Mouse (Mus musculus) kidney, embryonic 16.5 days (tissue): ENCODE results near the gene Mrps16. TPM values are rescaled to one million over a fixed set of nuclear protein-coding genes. Genes with fewer than 3 reads are reported as not detected.

ENCODE experiments used
- ATAC-seq: fragments of 200-750 bp; cut with Nextera tagmentation; 2 replicates; pipeline ENCODE4 v1.8.0; 2017; ENCODE audit warnings: moderate TSS enrichment; ENCODE audit not compliant: low FRiP score, low TSS enrichment
- H3K27ac ChIP-seq: fragments of 300-500 bp; sonication (generic); 2 replicates; pipeline ENCODE4 v1.5.1; 2014; ENCODE audit warnings: low read length
- H3K27me3 ChIP-seq: fragments of 300-500 bp; sonication (generic); 2 replicates; pipeline ENCODE4 v1.6.1; 2014; ENCODE audit warnings: low read length, control low read depth, mixed read lengths; ENCODE audit not compliant: insufficient read depth
- H3K36me3 ChIP-seq: fragments of 300-500 bp; sonication (generic); 2 replicates; pipeline ENCODE4 v1.6.1; 2014; ENCODE audit warnings: low read length, control low read depth, mixed read lengths; ENCODE audit not compliant: insufficient read depth
- H3K4me1 ChIP-seq: fragments of 300-500 bp; sonication (generic); 2 replicates; pipeline ENCODE4 v1.6.1; 2014; ENCODE audit warnings: low read length, control low read depth, mixed read lengths; ENCODE audit not compliant: insufficient read depth
- H3K4me2 ChIP-seq: fragments of 300-500 bp; sonication (generic); replicated peaks from 2 replicates; pipeline ENCODE4 v1.6.1; 2014; ENCODE audit warnings: low read depth, low read length
- H3K4me3 ChIP-seq: fragments of 300-500 bp; sonication (generic); 2 replicates; pipeline ENCODE4 v1.5.1; 2014; ENCODE audit warnings: mild to moderate bottlenecking, low read length
- H3K9ac ChIP-seq: fragments of 300-500 bp; sonication (generic); replicated peaks from 2 replicates; pipeline ENCODE4 v1.6.1; 2014; ENCODE audit warnings: low read length
- H3K9me3 ChIP-seq: fragments of 300-500 bp; sonication (generic); 2 replicates; pipeline ENCODE4 v1.6.1; 2016; ENCODE audit warnings: low read length, control low read depth
- WGBS: fragments of 180-500 bp; shearing (Covaris S2); extraction: QIAGEN DNeasy Blood & Tissue Kit; methylation state at CpG from one replicate; pipeline ENCODE4 v1.1.7; 2014; 5-methylcytosine and 5-hydroxymethylcytosine counted together
- polyA plus RNA-seq: library from polyadenylated mRNA; unstranded; fragments of >200 nt; fragmentation: Nextera tagmentation; extraction: Ambion mirVana; gene quantifications from 2 replicates; pipeline ENCODE4 v1.2.1, GENCODE M21; 2015

Mrps16 gene
- polyA plus RNA-seq = 90.7 and 95.7 TPM in 2 replicates

DNA sequence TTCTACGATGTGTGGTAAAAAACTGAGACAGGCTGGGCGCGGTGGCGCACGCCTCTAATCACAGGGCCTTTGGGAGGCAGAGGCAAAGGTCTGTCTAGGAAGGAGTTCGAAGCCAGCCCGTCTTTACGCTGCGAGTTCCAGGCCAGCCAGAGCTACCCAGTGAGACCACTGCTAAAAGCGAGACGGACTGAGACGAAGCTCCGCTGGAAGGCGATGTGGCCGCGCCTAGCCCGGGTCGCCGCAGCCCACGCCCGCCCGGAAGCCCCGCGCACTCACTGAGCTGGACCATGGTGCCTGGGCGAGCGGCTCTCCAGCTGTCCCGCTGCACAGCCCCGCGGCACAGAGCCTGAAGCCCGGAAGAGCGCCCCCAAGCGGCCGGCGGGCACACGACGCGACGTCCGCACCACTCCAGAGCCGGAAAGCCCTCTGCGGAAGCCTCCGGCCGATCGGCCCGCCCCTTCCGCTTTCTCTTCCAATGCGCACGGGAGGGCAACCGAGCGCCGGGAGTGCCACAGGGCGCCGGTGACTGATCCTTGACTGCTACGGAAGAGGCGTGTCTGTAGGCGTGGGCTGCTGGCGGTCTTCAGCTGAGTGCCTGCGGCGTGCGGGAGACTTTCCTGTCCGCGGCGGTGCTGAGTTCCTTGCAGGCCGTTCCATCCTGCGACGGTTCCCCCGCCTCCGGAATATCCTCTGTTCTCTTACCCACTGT, at the start of gene Mrps16:
TSS of gene Mrps16 (minus strand) at position 430 of the 709 bp plus-strand sequence.
- peaks cover 12% of the 10 kb centered on the region; the same call in 1 of the 2 replicates for H3K36me3 ChIP-seq
- ATAC-seq = peak; percentile 98
- peak within 1 kb of the TSS; percentile 91 for H3K27ac ChIP-seq
- under 1% methylated on average over 68 of the region's 68 CpGs for WGBS
- peak within 1 kb of the TSS; percentile 71 for H3K4me3 ChIP-seq
- no peaks in the 10 kb centered on the region for H3K9me3 ChIP-seq
- peak within 1 kb of the TSS; percentile 87 for H3K9ac ChIP-seq
- H3K27me3 ChIP-seq = no peaks in the 10 kb centered on the region
- peaks cover 10% of the 10 kb centered on the region; the same call in 1 of the 2 replicates for H3K4me1 ChIP-seq
- peak within 1 kb of the TSS; percentile 73 for H3K4me2 ChIP-seq

DNA sequence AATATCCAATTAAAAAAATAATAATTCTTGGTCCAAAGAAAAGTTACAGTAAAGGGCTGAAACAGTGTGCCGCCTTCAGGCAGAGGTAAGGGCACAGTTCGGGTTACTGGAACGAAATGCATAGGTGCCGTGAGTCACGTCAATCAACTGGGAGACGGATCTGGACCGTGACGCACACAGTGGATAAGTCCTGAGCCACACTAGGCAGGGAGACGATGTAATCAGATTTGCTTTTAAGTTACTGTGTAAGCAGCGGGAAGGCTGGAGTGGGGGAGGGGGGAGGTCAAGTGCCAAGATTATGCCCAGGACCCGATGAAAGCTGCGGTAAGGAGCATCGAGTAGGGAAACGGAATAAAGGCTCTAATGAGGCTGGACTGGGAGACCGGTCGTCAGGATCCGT, 48.8 kb upstream of the Mrps16 start:
- ATAC-seq = 0 out of 2 replicates have a peak, but pooled peaks have one; percentile 27
- H3K9me3 ChIP-seq = no peaks in the 10 kb centered on the region
- no peaks in the 10 kb centered on the region for H3K27me3 ChIP-seq
- H3K4me1 ChIP-seq = no peaks in the 10 kb centered on the region
- WGBS = 56% methylated on average over 17 of the region's 17 CpGs
- no peak overlapping the region for H3K9ac ChIP-seq
- no peak overlapping the region for H3K27ac ChIP-seq
- no peaks in the 10 kb centered on the region for H3K36me3 ChIP-seq
- peak overlapping the region; percentile 25; the same call in 1 of the 2 replicates for H3K4me2 ChIP-seq
- no peak overlapping the region for H3K4me3 ChIP-seq

DNA sequence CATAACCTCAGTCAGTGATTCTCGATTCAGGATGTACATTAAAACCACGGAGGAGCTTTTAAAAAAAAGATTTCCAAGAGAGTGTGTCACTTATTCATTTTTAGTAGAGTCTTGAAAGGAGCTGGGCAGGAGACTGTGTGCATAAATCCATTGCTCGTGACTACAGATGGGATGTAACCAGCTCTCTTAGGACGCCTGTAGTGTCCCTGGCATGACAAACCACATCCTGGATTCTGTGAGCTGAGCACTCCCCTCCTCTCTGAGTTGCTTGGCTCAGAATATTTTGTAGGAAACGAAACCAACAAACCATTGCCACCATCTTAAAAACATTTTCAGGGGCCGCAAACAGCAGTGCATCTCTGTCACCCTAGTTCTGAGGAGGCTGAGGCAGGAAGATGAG, 43.5 kb upstream of the Mrps16 start:
- WGBS = 61% methylated on average over 6 of the region's 6 CpGs
- H3K4me2 ChIP-seq = no peak overlapping the region
- H3K9me3 ChIP-seq = no peaks in the 10 kb centered on the region
- ATAC-seq = no peak
- H3K4me1 ChIP-seq = no peaks in the 10 kb centered on the region
- H3K9ac ChIP-seq = no peak overlapping the region
- no peaks in the 10 kb centered on the region for H3K36me3 ChIP-seq
- no peak overlapping the region for H3K4me3 ChIP-seq
- H3K27me3 ChIP-seq = no peaks in the 10 kb centered on the region
- H3K27ac ChIP-seq = no peak overlapping the region

DNA sequence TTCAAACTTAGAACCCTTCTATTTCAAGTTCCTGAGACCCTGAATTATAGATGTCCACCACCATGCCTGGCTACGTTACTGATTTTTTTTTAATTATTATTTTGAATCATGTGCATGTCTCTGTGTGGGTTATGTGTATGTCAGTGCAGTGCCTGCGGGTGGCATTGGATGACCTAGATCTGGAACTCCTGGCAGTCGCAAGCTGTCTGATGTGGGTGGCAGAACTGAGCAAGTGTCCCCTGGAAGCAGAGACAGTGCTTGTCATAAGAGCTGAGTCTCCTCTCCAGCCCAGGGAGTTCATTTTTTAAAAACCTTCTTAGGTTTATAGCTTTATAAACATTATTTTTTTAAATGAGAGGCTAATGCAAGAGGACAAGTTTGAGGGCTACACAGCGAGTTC, 39.0 kb upstream of the Mrps16 start:
- H3K27ac ChIP-seq = no peak overlapping the region
- WGBS = 87% methylated on average over 4 of the region's 4 CpGs
- ATAC-seq = no peak
- no peaks in the 10 kb centered on the region for H3K9me3 ChIP-seq
- no peaks in the 10 kb centered on the region; the same call in 1 of the 2 replicates for H3K27me3 ChIP-seq
- H3K4me2 ChIP-seq = no peak overlapping the region
- no peaks in the 10 kb centered on the region for H3K4me1 ChIP-seq
- no peak overlapping the region for H3K9ac ChIP-seq
- no peaks in the 10 kb centered on the region for H3K36me3 ChIP-seq
- H3K4me3 ChIP-seq = no peak overlapping the region

DNA sequence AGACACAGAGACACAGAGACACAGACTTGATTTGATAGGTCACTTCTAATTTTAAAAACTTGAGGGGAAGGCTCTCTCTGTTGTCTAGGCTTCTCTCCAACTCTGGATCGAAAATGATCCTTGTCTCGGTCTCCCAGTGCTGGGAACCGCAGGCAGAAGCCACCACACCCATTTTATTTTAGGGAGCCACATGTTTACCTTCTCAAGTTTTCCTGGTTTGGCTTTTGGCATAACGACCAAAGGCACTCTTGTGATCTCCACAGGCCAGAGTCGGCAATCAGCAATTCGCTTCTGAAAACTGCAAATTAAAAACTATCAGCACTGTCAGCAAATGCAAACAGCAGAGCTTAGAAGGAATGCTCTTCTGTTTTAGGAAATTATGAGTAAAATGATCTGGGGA, 38.3 kb upstream of the Mrps16 start:
- Histone ChIP-seq H3K27ac (no peak overlapping the region), H3K4me3 (no peak overlapping the region), H3K4me2 (no peak overlapping the region), H3K36me3 (no peaks in the 10 kb centered on the region), H3K9me3 (no peaks in the 10 kb centered on the region), H3K9ac (no peak overlapping the region), H3K27me3 (no peaks in the 10 kb centered on the region; the same call in 1 of the 2 replicates), H3K4me1 (no peaks in the 10 kb centered on the region)
- 74% methylated on average over 6 of the region's 6 CpGs for WGBS
- ATAC-seq = no peak

DNA sequence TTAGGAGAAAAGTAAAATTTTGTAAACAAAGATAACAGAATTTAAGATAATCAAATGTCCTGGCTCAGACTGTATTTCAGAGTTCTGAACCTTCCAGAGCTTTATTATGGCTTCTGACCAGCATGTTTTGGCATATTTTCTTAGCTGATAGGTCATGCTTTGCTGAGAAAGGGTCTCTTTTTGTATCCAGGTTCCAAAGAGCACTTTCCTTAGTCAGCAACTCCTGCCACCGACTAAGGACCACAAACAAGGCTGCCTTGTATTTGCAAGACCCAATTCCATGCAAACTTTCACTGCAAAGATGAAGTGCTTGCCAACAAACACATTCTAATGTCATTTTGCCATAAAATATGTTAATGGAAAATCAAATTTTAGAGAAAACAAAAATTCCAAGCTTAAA, 36.4 kb upstream of the Mrps16 start:
- Histone ChIP-seq H3K27ac (no peak overlapping the region), H3K9ac (no peak overlapping the region), H3K27me3 (no peaks in the 10 kb centered on the region; the same call in 1 of the 2 replicates), H3K9me3 (no peaks in the 10 kb centered on the region), H3K4me2 (no peak overlapping the region), H3K4me1 (no peaks in the 10 kb centered on the region), H3K4me3 (no peak overlapping the region), H3K36me3 (no peaks in the 10 kb centered on the region)
- ATAC-seq = no peak
- 40% methylated on average over 1 of the region's 1 CpGs for WGBS

DNA sequence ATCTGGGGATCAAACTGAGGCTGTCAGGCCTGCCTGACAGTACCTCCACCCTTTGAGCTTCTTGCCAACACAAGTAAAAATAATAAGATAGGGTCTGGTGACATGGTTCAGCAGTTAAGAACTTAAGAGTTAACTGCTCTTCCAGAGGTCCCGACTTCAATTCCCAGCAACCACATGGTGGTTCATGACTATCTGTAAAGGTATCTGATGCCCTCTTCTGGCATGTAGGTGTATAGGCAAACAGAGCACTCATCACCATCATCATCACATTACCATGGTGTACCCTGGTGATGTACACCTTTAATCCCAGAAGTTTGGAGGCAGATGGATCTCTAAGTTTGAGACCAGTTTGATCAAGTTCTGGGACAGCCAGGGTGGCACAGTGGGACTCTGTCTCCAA, 35.2 kb upstream of the Mrps16 start:
- no peaks in the 10 kb centered on the region; the same call in 1 of the 2 replicates for H3K27me3 ChIP-seq
- no peak overlapping the region for H3K4me3 ChIP-seq
- H3K36me3 ChIP-seq = no peaks in the 10 kb centered on the region
- H3K4me1 ChIP-seq = no peaks in the 10 kb centered on the region
- no peaks in the 10 kb centered on the region for H3K9me3 ChIP-seq
- H3K27ac ChIP-seq = no peak overlapping the region
- WGBS = 34% methylated on average over 1 of the region's 1 CpGs
- ATAC-seq = no peak
- H3K9ac ChIP-seq = no peak overlapping the region
- no peak overlapping the region for H3K4me2 ChIP-seq

DNA sequence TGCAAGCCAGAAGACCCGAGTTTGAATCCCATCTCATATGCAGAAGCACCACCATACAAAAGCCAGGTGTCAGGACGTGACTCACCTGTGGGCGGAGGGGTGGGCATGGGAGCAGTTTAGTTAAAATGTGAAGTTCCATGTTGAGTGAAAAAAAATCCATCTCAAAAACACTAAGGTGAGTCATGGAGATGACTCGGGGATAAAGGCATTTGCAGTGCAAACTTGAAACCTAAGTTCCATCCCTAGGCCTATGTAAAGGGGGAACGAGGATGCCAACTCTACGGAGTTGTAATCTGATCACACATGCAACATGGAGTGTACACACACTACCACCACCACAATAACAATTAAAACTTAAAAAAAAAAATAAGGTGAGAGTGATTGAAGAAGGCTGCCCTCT, 29.6 kb upstream of the Mrps16 start:
- H3K9me3 ChIP-seq = no peaks in the 10 kb centered on the region
- H3K4me3 ChIP-seq = no peak overlapping the region
- 79% methylated on average over 6 of the region's 6 CpGs for WGBS
- no peak overlapping the region for H3K9ac ChIP-seq
- H3K27me3 ChIP-seq = no peaks in the 10 kb centered on the region
- no peak overlapping the region for H3K4me2 ChIP-seq
- no peaks in the 10 kb centered on the region for H3K4me1 ChIP-seq
- no peak for ATAC-seq
- no peaks in the 10 kb centered on the region for H3K36me3 ChIP-seq
- no peak overlapping the region for H3K27ac ChIP-seq

DNA sequence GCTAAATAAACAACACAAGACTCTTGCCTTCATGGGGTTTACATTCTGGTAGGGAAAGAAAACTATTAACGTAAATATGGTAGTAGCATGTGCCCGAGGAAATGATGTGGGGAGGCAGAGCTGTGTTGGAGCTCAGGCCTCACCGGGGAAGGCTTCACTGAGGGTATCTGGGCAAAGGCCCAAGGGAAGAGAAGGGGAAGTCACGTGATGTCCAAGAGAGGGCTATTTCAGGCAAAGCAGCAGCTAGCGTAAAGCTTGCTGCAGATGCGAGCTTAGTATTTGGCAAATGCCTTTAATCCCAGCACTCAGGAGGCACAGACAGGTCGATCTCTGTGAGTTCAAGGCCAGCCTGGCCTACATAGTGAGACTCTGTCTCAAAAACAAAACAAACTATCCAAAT, 28.8 kb upstream of the Mrps16 start:
- H3K9ac ChIP-seq = no peak overlapping the region

DNA sequence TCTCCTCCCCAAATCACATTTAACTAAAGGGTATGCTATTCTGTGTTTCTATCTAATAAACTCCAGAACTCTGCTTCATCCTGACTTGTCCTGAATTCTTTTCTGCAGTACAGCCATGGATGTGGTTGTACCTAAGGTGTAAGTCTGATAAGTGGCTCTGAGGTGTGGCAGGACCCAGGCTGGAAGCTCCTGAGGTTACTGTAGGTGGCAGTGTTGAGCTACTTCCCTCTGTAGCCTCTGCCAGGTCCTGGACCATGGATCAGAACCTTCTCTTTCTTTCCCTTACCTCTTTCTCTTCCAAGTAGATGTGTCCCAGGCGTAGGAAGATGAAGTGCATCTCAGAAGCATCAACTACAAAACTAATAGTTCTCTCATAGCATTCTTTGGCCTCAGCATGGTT, 6.6 kb upstream of the Mrps16 start:
- H3K36me3 ChIP-seq = no peaks in the 10 kb centered on the region
- H3K4me2 ChIP-seq = no peak overlapping the region
- no peak overlapping the region for H3K27ac ChIP-seq
- 0 out of 2 replicates have a peak, but pooled peaks have one; percentile 19 for ATAC-seq
- no peaks in the 10 kb centered on the region for H3K4me1 ChIP-seq
- no peaks in the 10 kb centered on the region for H3K27me3 ChIP-seq
- H3K4me3 ChIP-seq = no peak overlapping the region
- no peaks in the 10 kb centered on the region for H3K9me3 ChIP-seq
- WGBS = 55% methylated on average over 1 of the region's 1 CpGs
- no peak overlapping the region for H3K9ac ChIP-seq

More for the DNA sequence above, 28.8 kb upstream of the Mrps16 start:
- WGBS = 80% methylated on average over 7 of the region's 7 CpGs
- Histone ChIP-seq H3K36me3 (no peaks in the 10 kb centered on the region), H3K4me1 (no peaks in the 10 kb centered on the region), H3K4me3 (no peak overlapping the region), H3K27me3 (no peaks in the 10 kb centered on the region), H3K27ac (no peak overlapping the region), H3K4me2 (no peak overlapping the region), H3K9me3 (no peaks in the 10 kb centered on the region)
- ATAC-seq = no peak
